Mouse (Mus musculus) ovary, adult 18-20 months (tissue): ENCODE results near the gene Gspt1.
"Not testable (repeated sequence)": the region's sequence is repeated elsewhere in the genome, so short reads cannot be mapped to it uniquely, and the experiment has no call there.

ENCODE experiments used
- DNase-seq: peaks from one replicate; pipeline ENCODE4 v3.0.0; 2022; ENCODE audit warnings: low spot score, mixed read lengths

Gene Gspt1

GRCm38 (mm10) chr16:11253898-11254722 lies at the start of gene Gspt1:
TSS of gene Gspt1 (minus strand) at chr16:11254325.
- DNase-seq: peak; percentile 98

GRCm38 (mm10) chr16:11303741-11304140 lies 49.6 kb upstream of the Gspt1 start:
- DNase-seq: no peak

- not testable (repeated sequence) for DNase-seq
These were observed 43.6 kb upstream of the Gspt1 start for GRCm38 (mm10) chr16:11297700-11298099.

- DNase-seq: not testable (repeated sequence)
These were observed 41.5 kb upstream of the Gspt1 start for GRCm38 (mm10) chr16:11295583-11295982.

- DNase-seq: not testable (repeated sequence)
These were observed 34.7 kb upstream of the Gspt1 start for GRCm38 (mm10) chr16:11288873-11289272.

- DNase-seq: no peak
These were observed 31.8 kb upstream of the Gspt1 start for GRCm38 (mm10) chr16:11285949-11286348.

GRCm38 (mm10) chr16:11284881-11285280 lies 30.8 kb upstream of the Gspt1 start:
- DNase-seq: no peak

GRCm38 (mm10) chr16:11282655-11283232 lies 28.6 kb upstream of the Gspt1 start:
- no peak for DNase-seq

GRCm38 (mm10) chr16:11278778-11279177 lies 24.7 kb upstream of the Gspt1 start:
- DNase-seq: no peak

GRCm38 (mm10) chr16:11276888-11277287 lies 22.8 kb upstream of the Gspt1 start:
- DNase-seq: no peak

- DNase-seq: no peak
These were observed 16.9 kb upstream of the Gspt1 start for GRCm38 (mm10) chr16:11271073-11271472.

GRCm38 (mm10) chr16:11270642-11271041 lies 16.5 kb upstream of the Gspt1 start:
- no peak for DNase-seq

- DNase-seq: no peak
These were observed 15.7 kb upstream of the Gspt1 start for GRCm38 (mm10) chr16:11269808-11270207.

GRCm38 (mm10) chr16:11266556-11266955 lies 12.4 kb upstream of the Gspt1 start:
- DNase-seq: no peak

GRCm38 (mm10) chr16:11263266-11263665 lies 9.1 kb upstream of the Gspt1 start:
- DNase-seq: no peak

- no peak for DNase-seq
These were observed 619 bp upstream of the Gspt1 start for GRCm38 (mm10) chr16:11254723-11255164.

GRCm38 (mm10) chr16:11253065-11253831 lies 877 bp downstream of the Gspt1 start:
- peak; percentile 21 for DNase-seq

GRCm38 (mm10) chr16:11247791-11248190 lies 6.3 kb downstream of the Gspt1 start:
- DNase-seq: peak; percentile 33

GRCm38 (mm10) chr16:11245767-11246166 lies 8.4 kb downstream of the Gspt1 start:
- no peak for DNase-seq

- DNase-seq: no peak
These were observed 11.7 kb downstream of the Gspt1 start for GRCm38 (mm10) chr16:11242401-11242800.

- DNase-seq: no peak
These were observed 36.3 kb downstream of the Gspt1 start for GRCm38 (mm10) chr16:11217801-11218200.

- no peak for DNase-seq
These were observed 50.3 kb downstream of the Gspt1 start for GRCm38 (mm10) chr16:11203600-11204390.
